Mouse (Mus musculus): ENCODE results near the gene Ccdc138.

DNA sequence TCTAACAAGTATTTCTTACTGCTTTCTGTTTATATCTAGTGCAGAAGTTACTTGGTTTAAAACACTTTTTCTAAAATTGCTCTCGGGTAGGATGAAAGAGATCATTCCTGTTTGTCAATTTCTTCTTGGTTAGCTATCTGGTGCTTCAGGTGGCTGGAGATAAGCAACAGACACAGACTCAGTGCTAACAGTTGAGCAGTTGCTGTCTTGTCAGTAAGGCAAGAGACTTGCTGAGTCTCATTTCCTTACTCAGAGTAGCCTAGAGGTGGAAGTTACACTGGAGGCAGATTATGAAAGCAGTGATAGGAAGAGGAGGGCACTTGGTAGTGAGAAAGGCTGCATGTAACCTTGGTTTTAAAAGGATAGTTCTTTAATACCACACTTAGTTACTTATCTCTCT lies 45.6 kb upstream of the Ccdc138 start:
- TF ChIP-seq CTCF (IDR thresholded peaks at IDR 0.05; ENCODE audit: low read depth, low read length) (no peak), POLR2A (IDR thresholded peaks at IDR 0.05; ENCODE audit: insufficient read depth, low read length) (no peak), EP300 (IDR thresholded peaks at IDR 0.05; ENCODE audit: insufficient read depth, low read depth, low read length) (no peak)
